Mouse (Mus musculus): ENCODE results near the gene Tma7.

Gene Tma7

GRCm38 (mm10) chr9:109039681-109040080, 42.7 kb downstream of the Tma7 start:
- DNase-seq = no peak

GRCm38 (mm10) chr9:109038901-109039364, 43.5 kb downstream of the Tma7 start:
- DNase-seq = no peak

GRCm38 (mm10) chr9:109038086-109038895, 44.1 kb downstream of the Tma7 start, which contains the start of gene Shisa5:
Gene Shisa5, plus strand, starts transcription at chr9:109038565.
- DNase-seq = no peak

- no peak for DNase-seq
Observed at GRCm38 (mm10) chr9:109032435-109032834, 50.0 kb downstream of the Tma7 start.

GRCm38 (mm10) chr9:109031686-109032085, 50.7 kb downstream of the Tma7 start:
- DNase-seq = no peak

GRCm38 (mm10) chr9:109031001-109031400, 51.4 kb downstream of the Tma7 start:
- no peak for DNase-seq

GRCm38 (mm10) chr9:109030312-109030711, 52.1 kb downstream of the Tma7 start:
- DNase-seq = no peak

GRCm38 (mm10) chr9:109028919-109029318, 53.5 kb downstream of the Tma7 start:
- no peak for DNase-seq

- no peak for DNase-seq
Observed at GRCm38 (mm10) chr9:109028421-109028820, 54.0 kb downstream of the Tma7 start.

GRCm38 (mm10) chr9:109027521-109027920, 54.9 kb downstream of the Tma7 start:
- no peak for DNase-seq
